Comparison of ENCODE assay signal across 8 mouse cellular contexts in genomic region chr15:78528726-78529411, GRCm38 (mm10). TPM values are rescaled to one million over a fixed set of nuclear protein-coding genes. Genes with fewer than 3 reads are reported as not detected.
DNase-seq lines count a peak whose midpoint lies in the region; ATAC-seq lines count a peak whose summit lies in the region.
"Had no signal": no experiment of that assay in that cellular context is flagged by ENCODE, and none has a peak within 500 bp of the region (broad histone marks: within the 10 kb centered on the region; RNA-seq: fewer than 3 reads in every experiment).

No protein-coding gene starts in this region.

- no peaks in the 10 kb centered on the region for H3K9me3 ChIP-seq in heart, embryonic 12.5 days (replicated peaks)
- H3K9me3 ChIP-seq in kidney, embryonic 14.5 days (ENCODE audit: control insufficient read depth, low read length) = no peaks in the 10 kb centered on the region
- no peaks in the 10 kb centered on the region for H3K9me3 ChIP-seq in midbrain, embryonic 13.5 days

- DNase-seq in CD8-positive naive resting alpha-beta T cell, adult 2 months (ENCODE audit: low read depth in 2 of 2, low spot score in 2 of 2) = peak; percentile 21 to 37
- DNase-seq in adipocyte (ENCODE audit: low spot score) = peak; percentile 37
- DNase-seq in right cerebral cortex, adult 18-20 months = no peak
- no peak for DNase-seq in left cerebral cortex, postnatal 14 days (ENCODE audit: low spot score in 2 of 2)

- peak overlapping the region; percentile 77 for H3K27ac ChIP-seq in heart, embryonic 12.5 days (ENCODE audit: poor library complexity, severe bottlenecking)
- H3K27ac ChIP-seq in kidney, embryonic 14.5 days (ENCODE audit: low read depth, low read length) = peak overlapping the region; percentile 88
- peak overlapping the region; percentile 44 for H3K27ac ChIP-seq in midbrain, embryonic 13.5 days

- peaks cover 45% of the 10 kb centered on the region for H3K4me1 ChIP-seq in heart, embryonic 12.5 days (replicated peaks)
- H3K4me1 ChIP-seq in kidney, embryonic 14.5 days (ENCODE audit: control insufficient read depth, insufficient read depth, low read length) = peaks cover 25% of the 10 kb centered on the region
- peaks cover 30% of the 10 kb centered on the region for H3K4me1 ChIP-seq in midbrain, embryonic 13.5 days (replicated peaks)

- H3K9ac ChIP-seq in heart, embryonic 12.5 days = peak overlapping the region; percentile 74
- H3K9ac ChIP-seq in kidney, embryonic 14.5 days (ENCODE audit: low read depth, low read length) = peak overlapping the region; percentile 56
- H3K9ac ChIP-seq in midbrain, embryonic 13.5 days (replicated peaks) = peak overlapping the region; percentile 59; the same call in 1 of the 2 replicates

- peak overlapping the region; percentile 46 for H3K4me3 ChIP-seq in heart, embryonic 12.5 days
- H3K4me3 ChIP-seq in kidney, embryonic 14.5 days (ENCODE audit: low read length) = peak overlapping the region; percentile 37
- H3K4me3 ChIP-seq in midbrain, embryonic 13.5 days (replicated peaks) = peak overlapping the region; percentile 20

- peaks cover 12% of the 10 kb centered on the region; the same call in 1 of the 2 replicates for H3K36me3 ChIP-seq in heart, embryonic 12.5 days
- H3K36me3 ChIP-seq in kidney, embryonic 14.5 days (ENCODE audit: control insufficient read depth, insufficient read depth, low read length) = no peaks in the 10 kb centered on the region; the same call in 1 of the 2 replicates
- no peaks in the 10 kb centered on the region for H3K36me3 ChIP-seq in midbrain, embryonic 13.5 days

- peak overlapping the region; percentile 72 for H3K4me2 ChIP-seq in heart, embryonic 12.5 days
- peak overlapping the region; percentile 51 for H3K4me2 ChIP-seq in kidney, embryonic 14.5 days (replicated peaks; ENCODE audit: low read depth, low read length)
- H3K4me2 ChIP-seq in midbrain, embryonic 13.5 days (replicated peaks) = peak overlapping the region; percentile 48

- peak; percentile 3; the same call in 1 of the 2 replicates for ATAC-seq in heart, embryonic 12.5 days (ENCODE audit: insufficient number of reproducible peaks, low FRiP score)
- ATAC-seq in kidney, embryonic 14.5 days (ENCODE audit: low FRiP score, low TSS enrichment) = no peak; the same call in 1 of the 2 replicates
- ATAC-seq in midbrain, embryonic 13.5 days = no peak

- H3K27me3 ChIP-seq in heart, embryonic 12.5 days (replicated peaks) = no peaks in the 10 kb centered on the region
- no peaks in the 10 kb centered on the region for H3K27me3 ChIP-seq in kidney, embryonic 14.5 days (ENCODE audit: control insufficient read depth, insufficient read depth, low read length)
- peaks cover 8% of the 10 kb centered on the region; the same call in 1 of the 2 replicates for H3K27me3 ChIP-seq in midbrain, embryonic 13.5 days

- WGBS in heart, embryonic 12.5 days = 31% methylated on average over 11 of the region's 11 CpGs
- 50% methylated on average over 11 of the region's 11 CpGs for WGBS in kidney, embryonic 14.5 days
- WGBS in midbrain, embryonic 13.5 days = 53% methylated on average over 11 of the region's 11 CpGs

- intact Hi-C loops in left cerebral cortex, postnatal 14 days (cut with DNase I) = loop anchor here (2.0 kb wide), 1 partner anchor 82 kb away; no protein-coding TSS in a partner anchor

RNA-seq across cellular contexts. Expression of gene C1qtnf6, which starts 2.3 kb away (rescaled TPM):
- polyA plus RNA-seq in heart, embryonic 12.5 days (2016; fragmentation: Nextera tagmentation; extraction: Ambion mirVana) = 30.4 and 32.4 TPM in 2 replicates
- 26.0 and 31.9 TPM in 2 replicates for polyA plus RNA-seq in kidney, embryonic 14.5 days (2014; fragmentation: Nextera tagmentation; extraction: Ambion mirVana)
- polyA plus RNA-seq in midbrain, embryonic 13.5 days (2015; fragmentation: Nextera tagmentation; extraction: Ambion mirVana) = 4.8 and 5.6 TPM in 2 replicates
- 1 to 10 TPM; 7.7 to 9.0 TPM for total RNA-seq in left cerebral cortex, postnatal 14 days (2021)

RNA-seq across cellular contexts. Expression of gene Sstr3, which starts 15.6 kb away (rescaled TPM):
- 0.13 TPM in 1 of 2 replicates, not detected in the other for polyA plus RNA-seq in heart, embryonic 12.5 days (2016; fragmentation: Nextera tagmentation; extraction: Ambion mirVana)
- 0.21 and 0.23 TPM in 2 replicates for polyA plus RNA-seq in kidney, embryonic 14.5 days (2014; fragmentation: Nextera tagmentation; extraction: Ambion mirVana)
- 0.15 and 0.26 TPM in 2 replicates for polyA plus RNA-seq in midbrain, embryonic 13.5 days (2015; fragmentation: Nextera tagmentation; extraction: Ambion mirVana)
- total RNA-seq in left cerebral cortex, postnatal 14 days (2021) = 10 to 100 TPM; 16.7 to 20.6 TPM
- total RNA-seq: gastrocnemius, adult 8-10 months had no signal

RNA-seq across cellular contexts. Expression of gene Il2rb, which starts 33.8 kb away (rescaled TPM):
- polyA plus RNA-seq in heart, embryonic 12.5 days (2016; fragmentation: Nextera tagmentation; extraction: Ambion mirVana) = 0.09 TPM in 1 of 2 replicates, not detected in the other
- 0.07 and 0.60 TPM in 2 replicates for polyA plus RNA-seq in kidney, embryonic 14.5 days (2014; fragmentation: Nextera tagmentation; extraction: Ambion mirVana)
- polyA plus RNA-seq in midbrain, embryonic 13.5 days (2015; fragmentation: Nextera tagmentation; extraction: Ambion mirVana) = not detected in 2 replicates
- under 1 TPM in 1 of 2 experiments, not detected in 1; 0.11 TPM for total RNA-seq in left cerebral cortex, postnatal 14 days (2021)
- total RNA-seq: gastrocnemius, adult 8-10 months had no signal

RNA-seq across cellular contexts. Expression of gene Rac2, which starts 43.7 kb away (rescaled TPM):
- 5.5 and 6.9 TPM in 2 replicates for polyA plus RNA-seq in heart, embryonic 12.5 days (2016; fragmentation: Nextera tagmentation; extraction: Ambion mirVana)
- polyA plus RNA-seq in kidney, embryonic 14.5 days (2014; fragmentation: Nextera tagmentation; extraction: Ambion mirVana) = 6.1 and 7.6 TPM in 2 replicates
- polyA plus RNA-seq in midbrain, embryonic 13.5 days (2015; fragmentation: Nextera tagmentation; extraction: Ambion mirVana) = 3.2 and 5.6 TPM in 2 replicates
- total RNA-seq in left cerebral cortex, postnatal 14 days (2021) = 1 to 10 TPM; 2.3 to 4.6 TPM

Comparison
In these comparisons a context has a peak if more than half of its experiments do, and no peak if none do; other contexts are left out.
1. DNase-seq: peak in CD8-positive naive resting alpha-beta T cell, adult 2 months (2 of 2) and adipocyte (single experiment); none in right cerebral cortex, adult 18-20 months (single experiment) and left cerebral cortex, postnatal 14 days (0 of 2).
2. Peak in every context shown above with its lines, with median percentiles within 50 percentile points of each other: H3K27ac ChIP-seq, H3K4me2 ChIP-seq, H3K4me3 ChIP-seq and H3K9ac ChIP-seq.